Mouse (Mus musculus) forebrain, postnatal 0 days (tissue): ENCODE measurements at regions not wholly inside any gene's neighbourhood (a gene's known extent, or its start where the extent isn't known, plus 50 kb on each side); places are given as distances from the start of the nearest gene placed in this dataset.
A peak's percentile ranks its signal among the peaks of the same experiment; 100 is the strongest.

Source experiments
- ATAC-seq: fragments of 200-750 bp; cut with Nextera tagmentation; 2 replicates; pipeline ENCODE4 v1.8.0; 2017; ENCODE audit warnings: mild to moderate bottlenecking, moderate library complexity
- DNase-seq: peaks from one replicate; pipeline ENCODE4 v3.0.0-alpha.2; 2015
- H3K27ac ChIP-seq: fragments of 300-500 bp; sonication (generic); 2 replicates; pipeline ENCODE4 v1.5.1; 2014; ENCODE audit warnings: low read depth, mild to moderate bottlenecking, antibody characterized with exemption, low read length, moderate library complexity, mixed read lengths
- H3K27me3 ChIP-seq: fragments of 300-500 bp; sonication (generic); 2 replicates; pipeline ENCODE4 v1.6.1; 2014; ENCODE audit warnings: mild to moderate bottlenecking, low read length, mixed read lengths; ENCODE audit not compliant: insufficient read depth
- H3K36me3 ChIP-seq: fragments of 300-500 bp; sonication (generic); 2 replicates; pipeline ENCODE4 v1.6.1; 2014; ENCODE audit warnings: mild to moderate bottlenecking, moderate library complexity; ENCODE audit not compliant: insufficient read depth
- H3K4me1 ChIP-seq: fragments of 300-500 bp; sonication (generic); 2 replicates; pipeline ENCODE4 v1.6.1; 2014; ENCODE audit warnings: antibody characterized with exemption; ENCODE audit not compliant: insufficient read depth
- H3K4me2 ChIP-seq: fragments of 300-500 bp; sonication (generic); 2 replicates; pipeline ENCODE4 v1.6.1; 2014; ENCODE audit warnings: low read depth, mild to moderate bottlenecking, moderate library complexity
- H3K4me3 ChIP-seq: fragments of 300-500 bp; sonication (generic); 2 replicates; pipeline ENCODE4 v1.5.1; 2014; ENCODE audit warnings: low read depth, low read length, mixed read lengths
- H3K9ac ChIP-seq: fragments of 300-500 bp; sonication (generic); 2 replicates; pipeline ENCODE4 v1.6.1; 2014; ENCODE audit warnings: mild to moderate bottlenecking
- H3K9me3 ChIP-seq: fragments of 300-500 bp; sonication (generic); 2 replicates; pipeline ENCODE4 v1.6.1; 2016; ENCODE audit warnings: low read length
- CTCF ChIP-seq: sonication (generic); IDR thresholded peaks from 2 replicates; pipeline ENCODE4 v1.5.1; 2016; ENCODE audit warnings: antibody characterized with exemption, control low read depth, low read depth
- WGBS: fragments of 180-500 bp; shearing (Covaris S2); extraction: QIAGEN DNeasy Blood & Tissue Kit; methylation state at CpG from one replicate; pipeline ENCODE4 v1.1.7; 2014; 5-methylcytosine and 5-hydroxymethylcytosine counted together

- H3K9me3 ChIP-seq: no peaks in the 10 kb centered on the region
- peak; percentile 60 for DNase-seq
- H3K36me3 ChIP-seq: no peaks in the 10 kb centered on the region
- peak; percentile 93; the same call in 1 of the 2 replicates for ATAC-seq
- peaks cover 6% of the 10 kb centered on the region; the same call in 1 of the 2 replicates for H3K4me1 ChIP-seq
- H3K9ac ChIP-seq: no peak overlapping the region
- TF ChIP-seq CTCF: no peak
- H3K27ac ChIP-seq: peak overlapping the region; percentile 24; the same call in 1 of the 2 replicates
- no peaks in the 10 kb centered on the region for H3K27me3 ChIP-seq
- no peak overlapping the region for H3K4me2 ChIP-seq
- WGBS: 16% methylated on average over 6 of the region's 6 CpGs
- no peak overlapping the region for H3K4me3 ChIP-seq
These were observed 85.0 kb upstream of the Pcdh18 start for GRCm38 (mm10) chr3:49842119-49842518.

- Histone ChIP-seq H3K4me3 (no peak overlapping the region), H3K27me3 (no peaks in the 10 kb centered on the region), H3K36me3 (no peaks in the 10 kb centered on the region), H3K9me3 (no peaks in the 10 kb centered on the region), H3K4me2 (no peak overlapping the region), H3K9ac (no peak overlapping the region), H3K4me1 (peaks cover 6% of the 10 kb centered on the region; the same call in 1 of the 2 replicates), H3K27ac (no peak overlapping the region)
- ATAC-seq (no peak), DNase-seq (no peak)
- WGBS: 66% methylated on average over 10 of the region's 10 CpGs
- TF ChIP-seq CTCF: no peak
These were observed 83.5 kb upstream of the Pcdh18 start for GRCm38 (mm10) chr3:49840448-49841156.

GRCm38 (mm10) chr3:49814401-49814800 lies 57.3 kb upstream of the Pcdh18 start:
- TF ChIP-seq CTCF: no peak
- no peak overlapping the region for H3K4me2 ChIP-seq
- no peaks in the 10 kb centered on the region for H3K4me1 ChIP-seq
- H3K4me3 ChIP-seq: no peak overlapping the region
- no peaks in the 10 kb centered on the region for H3K27me3 ChIP-seq
- no peaks in the 10 kb centered on the region for H3K9me3 ChIP-seq
- DNase-seq (no peak), ATAC-seq (no peak)
- no peak overlapping the region for H3K27ac ChIP-seq
- no peak overlapping the region for H3K9ac ChIP-seq
- 87% methylated on average over 5 of the region's 5 CpGs for WGBS
- no peaks in the 10 kb centered on the region for H3K36me3 ChIP-seq

GRCm38 (mm10) chr3:49807721-49808120 lies 50.6 kb upstream of the Pcdh18 start:
- no peak overlapping the region for H3K9ac ChIP-seq
- no peaks in the 10 kb centered on the region for H3K36me3 ChIP-seq
- H3K9me3 ChIP-seq: no peaks in the 10 kb centered on the region
- no peak for ATAC-seq
- DNase-seq: no peak
- 39% methylated on average over 5 of the region's 5 CpGs for WGBS
- H3K27me3 ChIP-seq: no peaks in the 10 kb centered on the region
- no peak overlapping the region for H3K27ac ChIP-seq
- no peak overlapping the region for H3K4me2 ChIP-seq
- no peaks in the 10 kb centered on the region for H3K4me1 ChIP-seq
- TF ChIP-seq CTCF: no peak
- H3K4me3 ChIP-seq: no peak overlapping the region

- Histone ChIP-seq H3K27ac (no peak overlapping the region), H3K9me3 (no peaks in the 10 kb centered on the region), H3K4me1 (no peaks in the 10 kb centered on the region), H3K27me3 (no peaks in the 10 kb centered on the region), H3K4me3 (no peak overlapping the region), H3K4me2 (no peak overlapping the region), H3K36me3 (no peaks in the 10 kb centered on the region), H3K9ac (no peak overlapping the region)
- DNase-seq: no peak
- ATAC-seq: no peak
- 86% methylated on average over 1 of the region's 1 CpGs for WGBS
- no peak for TF ChIP-seq CTCF
These were observed 50.2 kb upstream of the Pcdh18 start for GRCm38 (mm10) chr3:49807280-49807679.
